1 mouse cellular context compared by ENCODE assay signal in the genomic region with DNA sequence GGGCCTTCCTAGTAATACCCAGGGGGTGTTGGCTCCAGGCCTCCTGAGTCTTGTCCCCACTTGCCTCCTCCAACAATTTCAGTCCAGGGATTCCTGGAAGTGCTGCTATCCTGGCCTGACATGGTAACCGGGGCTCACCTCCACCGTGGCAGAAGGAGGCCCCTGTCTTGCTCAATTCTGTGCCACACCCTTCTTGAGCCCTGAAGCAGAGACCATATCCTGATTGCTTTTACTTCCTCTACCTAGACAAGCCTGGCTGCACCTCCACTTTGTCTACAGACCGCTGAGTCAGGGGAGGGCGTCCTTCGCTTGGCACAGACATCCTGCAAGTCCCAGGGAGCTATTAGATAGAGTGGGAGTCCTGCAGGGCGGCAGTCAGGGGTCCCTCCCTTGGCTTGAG.
TF ChIP-seq lines count a peak whose summit lies in the region.

No protein-coding gene starts in this region.

TF ChIP-seq in CH12.LX, 34 proteins besides CTCF, POLR2A, EP300 and RAD21:
- no peak for TF ChIP-seq GABPA (IDR thresholded peaks at IDR 0.05; ENCODE audit: insufficient replicate concordance, low read depth, low read length)
- no peak for TF ChIP-seq SIN3A (IDR thresholded peaks at IDR 0.05; ENCODE audit: low read length)
- TF ChIP-seq USF2 (conservative IDR thresholded peaks at IDR 0.05; ENCODE audit: low read depth, low read length) = no peak
- no peak for TF ChIP-seq JUN (IDR thresholded peaks at IDR 0.05; ENCODE audit: insufficient read depth, low read depth, low read length)
- no peak for TF ChIP-seq JUND (conservative IDR thresholded peaks at IDR 0.05; ENCODE audit: low read depth, low read length)
- no peak for TF ChIP-seq KAT2A (IDR thresholded peaks at IDR 0.05; ENCODE audit: insufficient replicate concordance, low read length)
- no peak for TF ChIP-seq NELFE (IDR thresholded peaks at IDR 0.05; ENCODE audit: low read depth, low read length)
- no peak for TF ChIP-seq CHD2 (IDR thresholded peaks at IDR 0.05; ENCODE audit: low read length)
- no peak for TF ChIP-seq BHLHE40 (IDR thresholded peaks at IDR 0.05; ENCODE audit: low read depth, low read length)
- TF ChIP-seq CHD1 (IDR thresholded peaks at IDR 0.05; ENCODE audit: low read depth, low read length) = no peak
- no peak for TF ChIP-seq TCF12 (IDR thresholded peaks at IDR 0.05; ENCODE audit: low read depth, low read length)
- TF ChIP-seq MAX (IDR thresholded peaks at IDR 0.05; ENCODE audit: low read length) = no peak; the same call in 1 of the 2 replicates
- no peak for TF ChIP-seq ZMIZ1 (IDR thresholded peaks at IDR 0.05; ENCODE audit: low read depth, low read length)
- TF ChIP-seq E2F4 (IDR thresholded peaks at IDR 0.05; ENCODE audit: insufficient replicate concordance, low read depth, low read length) = no peak
- no peak for TF ChIP-seq ELF1 (IDR thresholded peaks at IDR 0.05; ENCODE audit: low read depth, low read length)
- no peak for TF ChIP-seq MAFK (IDR thresholded peaks at IDR 0.05; ENCODE audit: insufficient replicate concordance, low read length)
TF ChIP-seq in CH12.LX: peak in this region for 0.
